Mouse (Mus musculus) neural tube, embryonic 12.5 days (tissue): ENCODE measurements around the gene Acan. TPM values are rescaled to one million over a fixed set of nuclear protein-coding genes. Genes with fewer than 3 reads are reported as not detected.

Experiments used
- ATAC-seq: fragments of 200-750 bp; cut with Nextera tagmentation; 2 replicates; pipeline ENCODE4 v1.8.0; 2017; ENCODE audit warnings: low read depth, mild to moderate bottlenecking, moderate TSS enrichment, moderate library complexity; ENCODE audit not compliant: low FRiP score
- H3K27ac ChIP-seq: fragments of 300-500 bp; sonication (generic); 2 replicates; pipeline ENCODE4 v1.5.1; 2016
- H3K27me3 ChIP-seq: fragments of 300-500 bp; sonication (generic); replicated peaks from 2 replicates; pipeline ENCODE4 v1.6.1; 2016; ENCODE audit warnings: mild to moderate bottlenecking
- H3K36me3 ChIP-seq: fragments of 300-500 bp; sonication (generic); 2 replicates; pipeline ENCODE4 v1.6.1; 2016; ENCODE audit warnings: mild to moderate bottlenecking
- H3K4me1 ChIP-seq: fragments of 300-500 bp; sonication (generic); 2 replicates; pipeline ENCODE4 v1.6.1; 2016
- H3K4me2 ChIP-seq: fragments of 300-500 bp; sonication (generic); replicated peaks from 2 replicates; pipeline ENCODE4 v1.6.1; 2016; ENCODE audit warnings: mild to moderate bottlenecking
- H3K4me3 ChIP-seq: fragments of 300-500 bp; sonication (generic); 2 replicates; pipeline ENCODE4 v1.5.1; 2016
- H3K9ac ChIP-seq: fragments of 300-500 bp; sonication (generic); 2 replicates; pipeline ENCODE4 v1.6.1; 2016; ENCODE audit warnings: mild to moderate bottlenecking
- H3K9me3 ChIP-seq: fragments of 300-500 bp; sonication (generic); 2 replicates; pipeline ENCODE4 v1.6.1; 2016; ENCODE audit warnings: mild to moderate bottlenecking
- WGBS: fragments of 180-500 bp; shearing (Covaris S2); methylation state at CpG from one replicate; pipeline ENCODE4 v1.1.7; 2016; 5-methylcytosine and 5-hydroxymethylcytosine counted together
- polyA plus RNA-seq: library from polyadenylated mRNA; unstranded; fragments of >200 nt; fragmentation: Nextera tagmentation; extraction: Ambion mirVana; gene quantifications from 2 replicates; pipeline ENCODE4 v1.2.1, GENCODE M21; 2016

The Acan gene
- polyA plus RNA-seq, 1 experiment from 2014 or later, result 1.4 TPM

DNA sequence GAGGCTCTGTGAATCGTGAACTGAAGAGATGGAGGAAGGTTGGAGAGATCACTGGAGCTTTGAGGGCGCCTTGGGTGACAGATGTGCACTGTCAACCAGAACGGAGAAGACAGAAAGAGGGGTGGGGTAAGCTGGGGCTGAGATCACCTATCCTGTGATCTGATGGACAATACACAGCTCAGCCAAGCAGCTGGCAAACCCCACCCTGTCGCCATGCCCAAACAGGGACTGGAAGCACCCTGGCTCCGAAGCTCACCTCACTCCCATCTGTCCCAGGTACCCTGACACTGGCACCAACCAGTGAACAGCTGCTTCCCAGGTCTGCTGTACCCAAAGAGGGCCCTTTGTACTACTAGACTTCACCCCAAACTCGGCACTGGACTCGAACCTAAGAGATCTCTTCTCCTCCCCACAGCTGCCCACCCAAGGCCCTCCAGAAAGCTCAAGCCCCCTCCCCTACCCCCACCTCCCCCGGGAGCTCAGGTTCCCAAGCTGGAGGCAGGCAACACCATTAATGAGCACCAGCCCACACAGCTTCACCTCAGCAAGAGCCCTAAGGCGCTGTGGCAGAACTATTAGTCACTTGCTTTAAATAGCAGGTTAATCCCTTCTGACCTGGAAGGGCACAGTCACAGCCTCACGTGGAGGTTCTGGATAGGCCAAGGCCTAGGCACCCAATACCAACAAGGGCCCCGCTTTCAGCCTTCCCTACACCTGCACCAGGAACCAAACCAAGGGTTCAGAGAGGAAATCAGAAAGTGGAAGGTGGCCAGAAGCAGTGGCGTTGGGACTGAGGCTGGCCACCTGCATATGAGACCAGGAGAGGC is 93.9 kb downstream of the Acan start:
- H3K4me3 ChIP-seq, result no peak overlapping the region
- H3K9me3 ChIP-seq, result no peaks in the 10 kb centered on the region
- WGBS, result 59% methylated on average over 12 of the region's 12 CpGs
- peak overlapping the region; percentile 89 for H3K4me2 ChIP-seq
- H3K4me1 ChIP-seq, result peaks cover 18% of the 10 kb centered on the region
- peaks cover 14% of the 10 kb centered on the region for H3K36me3 ChIP-seq
- no peak for ATAC-seq
- 0 out of 2 replicates have a peak overlapping the region, but pooled peaks have one; percentile 56 for H3K9ac ChIP-seq
- H3K27me3 ChIP-seq, result 0 out of 2 replicates have a peak, but pooled peaks cover 4% of the 10 kb centered on the region
- no peak overlapping the region for H3K27ac ChIP-seq

DNA sequence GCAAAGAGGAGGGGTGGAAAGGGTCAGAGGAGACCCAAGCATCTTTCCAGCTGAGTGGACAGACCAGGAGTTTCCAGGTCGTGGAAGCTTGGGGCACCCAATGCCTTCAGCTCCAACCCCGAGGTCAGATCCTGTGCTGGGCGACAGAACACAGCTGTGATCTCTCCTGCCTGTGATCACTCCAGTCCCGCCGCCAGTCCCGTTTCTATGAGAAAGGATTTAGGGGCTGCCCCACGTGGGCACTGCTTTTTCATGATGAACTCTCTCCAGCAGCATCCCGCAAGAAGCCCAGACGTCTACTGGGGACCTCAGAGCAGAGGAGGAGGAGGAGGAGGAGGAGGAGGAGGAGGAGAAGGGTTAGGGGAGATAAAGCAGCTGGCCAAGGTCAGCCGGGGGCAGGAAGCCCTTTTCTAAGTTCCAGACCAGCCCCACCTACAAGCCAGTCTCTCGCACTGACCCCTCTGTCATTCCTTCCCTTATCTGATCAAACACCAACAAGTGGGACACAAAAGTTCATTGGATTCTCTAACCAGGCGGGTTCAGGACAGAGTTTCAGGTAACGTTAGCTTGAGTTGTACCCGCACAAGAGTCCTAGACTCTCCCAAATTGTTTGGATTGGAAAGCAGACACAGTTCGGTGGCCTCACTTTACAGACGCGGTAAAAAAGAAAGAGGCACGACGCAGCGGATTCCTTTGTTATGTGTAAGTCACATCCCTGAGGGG is 94.8 kb downstream of the Acan start:
- no peak overlapping the region for H3K27ac ChIP-seq
- WGBS, result under 1% methylated on average over 20 of the region's 20 CpGs
- H3K36me3 ChIP-seq, result peaks cover 6% of the 10 kb centered on the region; the same call in 1 of the 2 replicates
- no peaks in the 10 kb centered on the region for H3K9me3 ChIP-seq
- H3K4me2 ChIP-seq, result peak overlapping the region; percentile 89
- peak; percentile 29; the same call in 1 of the 2 replicates for ATAC-seq
- peak overlapping the region; percentile 57 for H3K4me3 ChIP-seq
- 0 out of 2 replicates have a peak, but pooled peaks cover 4% of the 10 kb centered on the region for H3K27me3 ChIP-seq
- peak overlapping the region; percentile 56 for H3K9ac ChIP-seq
- H3K4me1 ChIP-seq, result peaks cover 18% of the 10 kb centered on the region

DNA sequence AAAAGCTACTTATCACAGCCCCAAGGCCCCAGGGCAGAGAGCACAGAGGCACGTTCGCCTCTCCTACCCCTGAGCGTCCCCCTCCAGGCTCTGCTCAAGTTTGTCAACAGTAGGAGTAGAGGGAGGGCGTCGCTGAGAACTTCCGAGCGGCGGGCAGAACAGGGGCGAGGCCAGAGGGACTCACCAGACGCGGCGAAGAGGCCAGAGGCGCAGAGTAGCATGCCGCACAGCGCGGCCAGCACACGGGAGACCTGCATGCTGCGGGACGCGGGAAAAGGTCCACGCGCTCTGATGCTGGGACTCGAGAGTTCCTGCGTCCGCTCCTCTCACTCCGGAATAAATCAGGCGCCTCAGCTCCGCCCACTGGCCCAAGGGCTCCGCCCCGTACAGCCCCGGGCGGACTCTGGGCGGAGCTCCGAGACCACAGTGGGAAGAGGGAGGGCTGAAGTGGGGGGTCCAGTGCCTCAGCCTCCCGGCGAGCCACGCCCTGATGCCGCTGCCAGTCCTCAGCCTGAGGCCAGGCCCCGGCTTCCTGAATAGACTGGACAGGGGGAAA is 95.5 kb downstream of the Acan start, which contains the start of gene Mfge8:
Gene Mfge8, minus strand, starts transcription at position 350 of the 556 bp plus-strand sequence.
- ATAC-seq, result peak; percentile 94
- Histone ChIP-seq H3K9me3 (no peaks in the 10 kb centered on the region), H3K27me3 (0 out of 2 replicates have a peak, but pooled peaks cover 4% of the 10 kb centered on the region), H3K27ac (no peak within 1 kb of the TSS), H3K4me2 (peak within 1 kb of the TSS; percentile 89), H3K36me3 (peaks cover 5% of the 10 kb centered on the region; the same call in 1 of the 2 replicates), H3K4me3 (peak within 1 kb of the TSS; percentile 57), H3K4me1 (peaks cover 18% of the 10 kb centered on the region), H3K9ac (peak within 1 kb of the TSS; percentile 56)
- WGBS, result under 1% methylated on average over 39 of the region's 39 CpGs

DNA sequence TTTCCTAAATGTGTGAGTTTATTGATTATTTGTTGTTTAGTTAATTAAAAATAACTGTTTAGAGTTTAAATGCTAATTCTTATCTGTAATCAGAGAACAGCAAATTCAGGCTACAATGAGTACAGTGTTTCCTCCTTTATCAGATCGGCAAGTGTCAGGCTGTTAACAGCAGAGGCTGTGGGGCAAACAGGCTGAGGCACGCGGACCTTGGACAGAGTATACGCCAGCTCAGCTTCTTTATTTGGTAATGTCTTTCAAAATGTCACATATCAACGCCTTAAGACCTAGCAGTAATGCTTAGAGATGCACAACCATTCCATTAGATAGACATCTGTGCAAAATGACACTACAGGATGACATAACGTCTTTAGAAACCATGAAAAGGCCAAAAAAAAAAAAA is 96.2 kb downstream of the Acan start:
- H3K27me3 ChIP-seq, result 0 out of 2 replicates have a peak, but pooled peaks cover 4% of the 10 kb centered on the region
- peaks cover 18% of the 10 kb centered on the region for H3K4me1 ChIP-seq
- no peak overlapping the region for H3K4me3 ChIP-seq
- no peak overlapping the region for H3K4me2 ChIP-seq
- no peak overlapping the region for H3K27ac ChIP-seq
- WGBS, result 70% methylated on average over 6 of the region's 6 CpGs
- ATAC-seq, result no peak
- H3K9ac ChIP-seq, result no peak overlapping the region
- no peaks in the 10 kb centered on the region for H3K36me3 ChIP-seq
- H3K9me3 ChIP-seq, result no peaks in the 10 kb centered on the region

DNA sequence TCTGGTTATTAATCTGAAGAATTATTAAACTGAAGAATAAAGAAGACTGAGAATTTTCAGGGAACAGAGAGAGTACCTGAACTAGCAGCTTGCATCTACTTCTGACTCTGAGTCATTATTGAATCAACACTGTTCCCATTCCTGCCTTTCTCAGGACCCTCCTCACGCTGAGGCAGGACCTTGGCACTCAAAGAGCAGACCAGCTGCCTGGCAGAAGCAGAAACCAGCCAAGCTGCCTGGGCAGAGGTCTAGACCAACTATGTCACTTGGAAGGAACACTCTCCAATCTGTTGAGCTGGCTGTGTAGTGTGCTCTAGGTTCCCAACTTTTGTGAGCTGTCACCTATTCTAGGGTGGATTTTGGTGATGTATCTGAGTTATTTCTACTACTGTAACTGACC is 106.1 kb downstream of the Acan start:
- Histone ChIP-seq H3K27me3 (no peaks in the 10 kb centered on the region), H3K4me3 (no peak overlapping the region), H3K9me3 (no peaks in the 10 kb centered on the region), H3K36me3 (no peaks in the 10 kb centered on the region), H3K9ac (no peak overlapping the region), H3K4me2 (no peak overlapping the region), H3K27ac (no peak overlapping the region), H3K4me1 (no peaks in the 10 kb centered on the region)
- ATAC-seq, result no peak
- 76% methylated on average over 1 of the region's 1 CpGs for WGBS

Other genes starting within 250 kb of the Acan start
- 19.7 TPM in 2 replicates for gene Det1, start 206.2 kb upstream of the Acan start, polyA plus RNA-seq
- gene Aen, start 157.6 kb upstream of the Acan start, polyA plus RNA-seq, result 47.6 and 48.0 TPM in 2 replicates
- 0.38 and 0.41 TPM in 2 replicates for gene Isg20, start 140.1 kb upstream of the Acan start, polyA plus RNA-seq
- gene Hapln3, start 77.5 kb downstream of the Acan start, polyA plus RNA-seq, result 1.7 and 1.9 TPM in 2 replicates
- 62.8 and 64.5 TPM in 2 replicates for gene Mfge8, start 95.6 kb downstream of the Acan start, polyA plus RNA-seq
- 12.8 and 12.9 TPM in 2 replicates for gene Abhd2, start 219.7 kb downstream of the Acan start, polyA plus RNA-seq